Mouse (Mus musculus): ENCODE measurements around the gene Sp6. TPM values are rescaled to one million over a fixed set of nuclear protein-coding genes. Genes with fewer than 3 reads are reported as not detected.

The Sp6 gene
- polyA plus RNA-seq, 1 experiment from 2014 or later = 0.62 TPM

- Histone ChIP-seq H3K27me3 (no peaks in the 10 kb centered on the region), H3K4me3 (no peak overlapping the region), H3K9me3 (no peaks in the 10 kb centered on the region), H3K27ac (replicated peaks) (no peak overlapping the region), H3K9ac (no peak overlapping the region), H3K36me3 (no peaks in the 10 kb centered on the region), H3K4me1 (replicated peaks) (no peaks in the 10 kb centered on the region), H3K4me2 (no peak overlapping the region)
- ATAC-seq (ENCODE audit: low FRiP score, low read depth) = no peak
- 74% methylated on average over 8 of the region's 8 CpGs for WGBS
These were observed 61.0 kb downstream of the Sp6 start for GRCm38 (mm10) chr11:97074235-97074634.

Small RNAs within 50 kb of the gene (microRNA-seq; reads per million reads assigned to microRNA genes)
- 0.87 reads per million for gene Mir8103

Other genes starting within 250 kb of the Sp6 start
- 55.6 and 64.2 TPM in 2 replicates for gene Snx11, start 235.8 kb upstream of the Sp6 start, polyA plus RNA-seq (2015; fragmentation: Nextera tagmentation; extraction: Ambion mirVana)
- 66.0 and 78.0 TPM in 2 replicates for gene Cbx1, start 224.3 kb upstream of the Sp6 start, polyA plus RNA-seq (2015; fragmentation: Nextera tagmentation; extraction: Ambion mirVana)
- 74.3 and 80.5 TPM in 2 replicates for gene Nfe2l1, start 183.4 kb upstream of the Sp6 start, polyA plus RNA-seq (2015; fragmentation: Nextera tagmentation; extraction: Ambion mirVana)
- 21.9 and 25.9 TPM in 2 replicates for gene Copz2, start 163.5 kb upstream of the Sp6 start, polyA plus RNA-seq (2015; fragmentation: Nextera tagmentation; extraction: Ambion mirVana)
- gene Cdk5rap3, start 96.9 kb upstream of the Sp6 start, polyA plus RNA-seq (2015; fragmentation: Nextera tagmentation; extraction: Ambion mirVana) = 81.6 and 82.8 TPM in 2 replicates
- gene Prr15l, start 85.3 kb upstream of the Sp6 start, polyA plus RNA-seq (2015; fragmentation: Nextera tagmentation; extraction: Ambion mirVana) = 0.35 and 0.41 TPM in 2 replicates
- gene Pnpo, start 69.4 kb upstream of the Sp6 start, polyA plus RNA-seq (2015; fragmentation: Nextera tagmentation; extraction: Ambion mirVana) = 30.4 and 32.5 TPM in 2 replicates
- gene Sp2, start 30.4 kb upstream of the Sp6 start, polyA plus RNA-seq (2015; fragmentation: Nextera tagmentation; extraction: Ambion mirVana) = 16.6 and 18.6 TPM in 2 replicates
- gene Scrn2, start 16.5 kb downstream of the Sp6 start, polyA plus RNA-seq (2015; fragmentation: Nextera tagmentation; extraction: Ambion mirVana) = 14.5 and 15.1 TPM in 2 replicates
- 3.3 and 3.6 TPM in 2 replicates for gene Lrrc46, start 28.0 kb downstream of the Sp6 start, polyA plus RNA-seq (2015; fragmentation: Nextera tagmentation; extraction: Ambion mirVana)
- gene Mrpl10, start 28.2 kb downstream of the Sp6 start, polyA plus RNA-seq (2015; fragmentation: Nextera tagmentation; extraction: Ambion mirVana) = 62.2 and 63.9 TPM in 2 replicates
- gene Osbpl7, start 37.2 kb downstream of the Sp6 start, polyA plus RNA-seq (2015; fragmentation: Nextera tagmentation; extraction: Ambion mirVana) = 12.1 and 12.2 TPM in 2 replicates
- gene Tbx21, start 101.9 kb downstream of the Sp6 start, polyA plus RNA-seq (2015; fragmentation: Nextera tagmentation; extraction: Ambion mirVana) = 0.13 TPM in 1 of 2 replicates, not detected in the other
- 10.3 and 11.1 TPM in 2 replicates for gene Tbkbp1, start 138.1 kb downstream of the Sp6 start, polyA plus RNA-seq (2015; fragmentation: Nextera tagmentation; extraction: Ambion mirVana)
- gene Kpnb1, start 174.5 kb downstream of the Sp6 start, polyA plus RNA-seq (2015; fragmentation: Nextera tagmentation; extraction: Ambion mirVana) = 31.8 and 33.9 TPM in 2 replicates

Measured in hindbrain, embryonic 15.5 days (tissue).